Mouse (Mus musculus) testis, adult 2 months (tissue): ENCODE measurements at regions not wholly inside any gene's neighbourhood (a gene's known extent, or its start where the extent isn't known, plus 50 kb on each side); places are given as distances from the start of the nearest gene placed in this dataset.

Source experiments
- H3K27ac ChIP-seq: fragments of 200-500 bp; 2 replicates; pipeline ENCODE4 v1.5.1; 2012; ENCODE audit warnings: low read depth, low read length; ENCODE audit not compliant: control insufficient read depth, insufficient read depth
- H3K27me3 ChIP-seq: fragments of 200-500 bp; 2 replicates; pipeline ENCODE4 v1.6.1; 2012; ENCODE audit warnings: mild to moderate bottlenecking, low read length, moderate library complexity; ENCODE audit not compliant: control insufficient read depth, insufficient read depth
- H3K36me3 ChIP-seq: fragments of 200-500 bp; 2 replicates; pipeline ENCODE4 v1.6.1; 2012; ENCODE audit warnings: mild to moderate bottlenecking, low read length; ENCODE audit not compliant: control insufficient read depth, insufficient read depth
- H3K4me1 ChIP-seq: fragments of 200-500 bp; 2 replicates; pipeline ENCODE4 v1.6.1; 2012; ENCODE audit warnings: low read length; ENCODE audit not compliant: control insufficient read depth, insufficient read depth
- H3K4me3 ChIP-seq: fragments of 200-500 bp; 2 replicates; pipeline ENCODE4 v1.5.1; 2012; ENCODE audit warnings: low read depth, mild to moderate bottlenecking, low read length, moderate library complexity, mixed read lengths; ENCODE audit not compliant: control insufficient read depth
- CTCF ChIP-seq: fragments of 200-500 bp; IDR thresholded peaks from 2 replicates; pipeline ENCODE4 v1.5.1; 2012; ENCODE audit warnings: low read depth, mild to moderate bottlenecking, inconsistent platforms, low read length, moderate library complexity; ENCODE audit not compliant: control insufficient read depth, insufficient read depth, insufficient replicate concordance
- POLR2A ChIP-seq: fragments of 200-500 bp; IDR thresholded peaks from 2 replicates; pipeline ENCODE4 v1.6.1; 2012; ENCODE audit warnings: low read depth, mild to moderate bottlenecking, inconsistent platforms, low read length, moderate library complexity; ENCODE audit not compliant: control insufficient read depth

DNA sequence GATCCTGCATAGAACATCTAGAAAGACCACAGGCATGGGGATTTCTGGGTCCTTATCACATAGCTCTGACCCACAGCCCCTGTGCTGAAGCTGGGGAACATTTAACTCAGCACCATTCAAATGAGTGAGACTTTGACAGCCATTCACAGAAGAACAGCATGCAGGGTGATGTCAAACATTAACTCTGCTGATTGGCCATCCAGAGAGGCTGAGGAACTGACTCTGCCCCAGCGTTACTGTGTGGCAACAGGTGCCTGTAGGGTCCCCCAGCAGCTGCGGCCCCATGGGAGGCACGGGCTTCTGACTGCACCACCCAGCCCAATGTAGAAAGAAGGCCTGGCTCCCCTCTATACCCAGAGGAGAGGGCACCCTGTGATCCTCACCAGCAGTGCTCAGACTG lies 73.3 kb upstream of the Syt13 start:
- no peak overlapping the region for H3K27ac ChIP-seq
- H3K27me3 ChIP-seq, result no peaks in the 10 kb centered on the region
- no peaks in the 10 kb centered on the region for H3K4me1 ChIP-seq
- TF ChIP-seq POLR2A (no peak), CTCF (no peak)
- no peaks in the 10 kb centered on the region for H3K36me3 ChIP-seq
- H3K4me3 ChIP-seq, result no peak overlapping the region

DNA sequence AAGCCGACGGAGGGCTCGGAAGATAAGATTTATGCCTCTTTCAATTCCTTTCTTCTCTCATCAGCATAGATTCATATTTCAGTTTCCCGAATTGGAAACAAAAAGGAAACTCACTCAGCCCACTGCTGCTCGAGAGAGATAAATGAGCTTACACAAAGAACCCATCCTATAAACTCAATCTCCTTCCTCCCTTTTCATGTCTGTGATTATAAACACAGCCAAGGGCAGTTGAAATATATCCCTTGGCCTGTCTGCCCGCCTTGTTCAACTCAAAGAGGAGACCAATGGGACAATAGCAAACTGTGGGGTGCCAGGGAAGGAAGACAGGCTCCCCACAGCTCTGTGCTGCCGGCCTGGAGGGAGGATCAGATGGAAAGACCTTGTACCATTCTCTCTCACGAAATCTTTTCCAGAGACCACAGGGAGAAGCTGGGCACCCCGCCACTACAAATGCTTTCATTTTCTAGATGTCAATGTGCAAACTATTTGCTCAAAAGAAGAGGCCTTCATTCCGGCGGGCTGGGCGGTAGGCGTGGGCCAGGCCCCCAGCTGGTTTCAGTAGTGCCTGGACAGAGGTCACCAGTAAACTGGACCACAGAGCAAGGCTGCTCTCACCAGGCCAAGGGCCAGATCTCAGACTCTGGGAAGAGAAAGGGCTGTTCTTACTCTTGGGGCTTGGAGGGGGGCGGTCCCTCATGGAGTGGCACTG lies 69.7 kb upstream of the Syt13 start:
- Histone ChIP-seq H3K36me3 (no peaks in the 10 kb centered on the region), H3K4me1 (no peaks in the 10 kb centered on the region), H3K27ac (no peak overlapping the region), H3K27me3 (no peaks in the 10 kb centered on the region), H3K4me3 (no peak overlapping the region)
- no peak for TF ChIP-seq POLR2A
- no peak for TF ChIP-seq CTCF

DNA sequence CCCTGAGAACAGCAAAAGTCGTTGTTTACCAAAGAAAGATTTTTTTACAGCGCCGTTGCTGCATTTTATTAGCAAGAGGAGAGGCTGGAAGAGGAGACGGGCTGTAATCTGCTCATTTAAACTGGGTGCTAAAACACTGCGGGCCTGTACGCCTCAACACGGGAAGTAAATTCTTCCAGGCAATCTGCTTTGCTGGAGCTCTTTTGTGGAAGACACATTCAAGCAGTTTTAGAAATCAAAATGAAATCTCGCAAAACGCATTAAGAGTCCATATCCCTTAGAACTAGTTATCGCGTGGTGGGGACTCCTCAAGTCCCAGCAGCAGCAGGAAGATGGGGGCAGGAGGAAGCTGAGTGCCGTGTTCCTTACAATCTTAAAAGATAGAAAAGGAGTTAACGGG lies 65.9 kb upstream of the Syt13 start:
- no peaks in the 10 kb centered on the region for H3K27me3 ChIP-seq
- H3K36me3 ChIP-seq, result no peaks in the 10 kb centered on the region
- no peak overlapping the region for H3K27ac ChIP-seq
- no peak overlapping the region for H3K4me3 ChIP-seq
- H3K4me1 ChIP-seq, result no peaks in the 10 kb centered on the region
- TF ChIP-seq POLR2A (no peak), CTCF (no peak)

DNA sequence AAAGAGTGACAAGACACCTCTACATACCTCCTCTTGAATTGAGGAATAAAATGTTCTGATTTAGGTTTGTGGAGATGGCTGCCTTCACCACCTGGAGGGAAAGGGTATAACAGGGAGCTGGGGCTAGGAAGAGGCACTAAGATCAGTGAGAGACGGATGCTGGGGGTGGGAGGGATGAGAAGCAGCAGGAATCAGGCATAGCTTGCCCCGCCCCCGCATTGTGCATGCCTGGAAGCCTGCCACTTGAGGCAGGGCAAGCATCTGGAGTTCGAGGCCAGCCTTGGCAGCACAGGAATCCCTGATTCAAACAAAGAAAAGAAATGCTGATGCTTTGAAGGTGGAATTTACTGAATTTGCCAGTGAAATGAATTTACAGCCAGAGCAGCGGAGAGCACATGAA lies 63.6 kb upstream of the Syt13 start:
- Histone ChIP-seq H3K27ac (no peak overlapping the region), H3K4me3 (no peak overlapping the region), H3K4me1 (no peaks in the 10 kb centered on the region), H3K36me3 (no peaks in the 10 kb centered on the region), H3K27me3 (no peaks in the 10 kb centered on the region)
- TF ChIP-seq CTCF, result no peak
- no peak for TF ChIP-seq POLR2A

DNA sequence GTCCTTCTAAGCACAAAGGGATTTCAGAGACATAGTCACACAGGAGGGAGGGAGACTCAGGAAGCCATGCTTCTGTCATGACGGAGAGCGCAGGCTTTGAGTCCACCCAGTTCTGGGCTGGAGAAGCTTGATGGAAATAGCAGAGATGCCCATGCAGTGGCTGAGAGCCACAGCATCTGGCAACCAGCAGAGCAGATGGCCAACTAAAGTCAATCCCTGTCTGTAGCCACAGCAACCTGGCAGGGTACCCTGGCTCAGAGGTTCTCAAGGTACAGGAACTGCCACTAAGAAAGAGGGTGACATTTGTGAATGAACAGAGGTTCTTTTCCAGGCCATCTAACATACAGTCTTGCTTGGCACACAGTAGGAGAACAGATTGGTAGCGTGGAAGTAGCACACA lies 61.7 kb upstream of the Syt13 start:
- H3K4me3 ChIP-seq, result no peak overlapping the region
- H3K27ac ChIP-seq, result no peak overlapping the region
- no peak for TF ChIP-seq POLR2A
- TF ChIP-seq CTCF, result no peak
- no peaks in the 10 kb centered on the region for H3K27me3 ChIP-seq
- no peaks in the 10 kb centered on the region for H3K36me3 ChIP-seq
- no peaks in the 10 kb centered on the region for H3K4me1 ChIP-seq

DNA sequence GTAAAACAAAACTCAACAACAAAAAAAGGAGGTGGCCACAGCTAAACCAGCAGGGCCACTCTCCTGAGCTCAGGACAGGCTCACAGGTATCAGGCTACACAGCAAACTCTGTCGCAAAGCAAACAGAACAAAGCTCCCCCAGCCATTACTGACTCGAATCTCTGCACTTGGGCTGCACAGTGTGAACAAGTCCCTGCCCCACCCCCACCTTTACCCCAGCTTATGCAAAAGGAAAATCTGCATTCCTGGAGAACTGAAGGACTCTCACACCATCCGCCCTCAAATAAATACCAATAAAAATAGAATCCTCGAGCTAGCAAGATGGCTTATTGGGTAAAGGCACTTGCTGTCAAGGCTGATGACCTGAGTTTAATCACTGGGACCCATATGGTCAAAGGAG lies 60.6 kb upstream of the Syt13 start:
- H3K4me1 ChIP-seq, result no peaks in the 10 kb centered on the region
- H3K4me3 ChIP-seq, result no peak overlapping the region
- H3K27ac ChIP-seq, result no peak overlapping the region
- no peaks in the 10 kb centered on the region for H3K27me3 ChIP-seq
- H3K36me3 ChIP-seq, result no peaks in the 10 kb centered on the region
- no peak for TF ChIP-seq POLR2A
- TF ChIP-seq CTCF, result no peak

DNA sequence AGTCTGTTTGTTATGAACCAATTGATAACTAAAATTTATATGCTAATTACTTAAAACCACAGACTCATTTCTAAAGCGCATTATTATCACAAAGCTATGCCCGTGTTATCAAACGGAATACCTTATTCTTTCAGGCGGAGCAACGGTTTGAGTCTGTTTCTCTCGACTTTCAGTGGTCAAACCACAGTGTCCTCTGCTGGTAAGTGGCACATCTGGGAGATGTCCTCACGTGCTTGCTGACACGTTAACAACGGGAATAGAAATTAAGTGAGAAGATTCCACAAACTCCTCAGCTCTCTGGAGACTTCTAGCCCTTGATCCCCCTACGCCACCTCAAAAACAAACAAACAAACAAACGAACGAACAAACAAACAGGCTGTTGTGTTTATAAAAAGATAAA lies 58.9 kb upstream of the Syt13 start:
- Histone ChIP-seq H3K4me3 (no peak overlapping the region), H3K4me1 (no peaks in the 10 kb centered on the region), H3K36me3 (no peaks in the 10 kb centered on the region), H3K27ac (no peak overlapping the region), H3K27me3 (no peaks in the 10 kb centered on the region)
- TF ChIP-seq POLR2A, result no peak
- TF ChIP-seq CTCF, result no peak

DNA sequence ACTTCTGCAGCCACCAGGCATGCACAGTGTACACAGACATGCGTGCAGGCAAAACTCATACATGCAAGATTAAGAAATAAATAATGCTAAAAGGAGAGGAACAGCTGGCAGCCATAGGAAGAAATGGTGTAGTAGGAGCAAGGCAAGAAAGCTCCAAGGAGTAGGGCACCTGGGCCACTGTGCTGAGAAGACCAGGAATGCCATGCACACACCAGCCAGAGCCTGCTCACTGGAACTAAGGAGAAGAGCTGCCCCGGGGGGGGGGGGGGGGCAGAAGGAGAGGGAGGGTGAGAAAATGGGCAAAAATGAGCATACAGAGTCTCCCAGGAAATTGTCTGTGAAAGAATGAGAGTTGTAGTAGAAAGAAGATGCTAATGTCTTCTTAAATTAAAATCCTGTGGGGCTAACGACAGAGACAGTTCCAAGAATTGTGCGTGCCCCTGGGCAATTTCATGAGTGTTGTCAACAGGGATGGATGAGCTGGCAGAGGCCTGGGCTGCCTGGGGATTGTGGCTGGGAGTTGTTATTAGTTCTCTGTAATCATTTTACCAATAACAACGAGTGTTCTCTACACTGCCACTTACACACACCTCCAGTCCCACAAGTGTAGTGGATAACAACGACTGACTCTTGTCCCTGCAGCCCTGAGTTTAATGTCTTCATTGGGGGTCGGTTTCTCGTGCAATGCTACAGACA lies 54.2 kb upstream of the Syt13 start:
- TF ChIP-seq POLR2A (no peak), CTCF (no peak)
- H3K27me3 ChIP-seq, result no peaks in the 10 kb centered on the region
- no peaks in the 10 kb centered on the region for H3K4me1 ChIP-seq
- H3K27ac ChIP-seq, result no peak overlapping the region
- H3K4me3 ChIP-seq, result no peak overlapping the region
- H3K36me3 ChIP-seq, result no peaks in the 10 kb centered on the region
